Mouse (Mus musculus) kidney, embryonic 16.5 days (tissue): ENCODE data around the gene Rab36. TPM values are rescaled to one million over a fixed set of nuclear protein-coding genes. Genes with fewer than 3 reads are reported as not detected.

Experiments
- ATAC-seq: fragments of 200-750 bp; cut with Nextera tagmentation; 2 replicates; pipeline ENCODE4 v1.8.0; 2017; ENCODE audit warnings: moderate TSS enrichment; ENCODE audit not compliant: low FRiP score, low TSS enrichment
- H3K27ac ChIP-seq: fragments of 300-500 bp; sonication (generic); 2 replicates; pipeline ENCODE4 v1.5.1; 2014; ENCODE audit warnings: low read length
- H3K27me3 ChIP-seq: fragments of 300-500 bp; sonication (generic); 2 replicates; pipeline ENCODE4 v1.6.1; 2014; ENCODE audit warnings: low read length, control low read depth, mixed read lengths; ENCODE audit not compliant: insufficient read depth
- H3K36me3 ChIP-seq: fragments of 300-500 bp; sonication (generic); 2 replicates; pipeline ENCODE4 v1.6.1; 2014; ENCODE audit warnings: low read length, control low read depth, mixed read lengths; ENCODE audit not compliant: insufficient read depth
- H3K4me1 ChIP-seq: fragments of 300-500 bp; sonication (generic); 2 replicates; pipeline ENCODE4 v1.6.1; 2014; ENCODE audit warnings: low read length, control low read depth, mixed read lengths; ENCODE audit not compliant: insufficient read depth
- H3K4me2 ChIP-seq: fragments of 300-500 bp; sonication (generic); replicated peaks from 2 replicates; pipeline ENCODE4 v1.6.1; 2014; ENCODE audit warnings: low read depth, low read length
- H3K4me3 ChIP-seq: fragments of 300-500 bp; sonication (generic); 2 replicates; pipeline ENCODE4 v1.5.1; 2014; ENCODE audit warnings: mild to moderate bottlenecking, low read length
- H3K9ac ChIP-seq: fragments of 300-500 bp; sonication (generic); replicated peaks from 2 replicates; pipeline ENCODE4 v1.6.1; 2014; ENCODE audit warnings: low read length
- H3K9me3 ChIP-seq: fragments of 300-500 bp; sonication (generic); 2 replicates; pipeline ENCODE4 v1.6.1; 2016; ENCODE audit warnings: low read length, control low read depth
- WGBS: fragments of 180-500 bp; shearing (Covaris S2); extraction: QIAGEN DNeasy Blood & Tissue Kit; methylation state at CpG from one replicate; pipeline ENCODE4 v1.1.7; 2014; 5-methylcytosine and 5-hydroxymethylcytosine counted together
- polyA plus RNA-seq: library from polyadenylated mRNA; unstranded; fragments of >200 nt; fragmentation: Nextera tagmentation; extraction: Ambion mirVana; gene quantifications from 2 replicates; pipeline ENCODE4 v1.2.1, GENCODE M21; 2015

The Rab36 gene
- polyA plus RNA-seq, 1 experiment from 2014 or later: 10.9 TPM

DNA sequence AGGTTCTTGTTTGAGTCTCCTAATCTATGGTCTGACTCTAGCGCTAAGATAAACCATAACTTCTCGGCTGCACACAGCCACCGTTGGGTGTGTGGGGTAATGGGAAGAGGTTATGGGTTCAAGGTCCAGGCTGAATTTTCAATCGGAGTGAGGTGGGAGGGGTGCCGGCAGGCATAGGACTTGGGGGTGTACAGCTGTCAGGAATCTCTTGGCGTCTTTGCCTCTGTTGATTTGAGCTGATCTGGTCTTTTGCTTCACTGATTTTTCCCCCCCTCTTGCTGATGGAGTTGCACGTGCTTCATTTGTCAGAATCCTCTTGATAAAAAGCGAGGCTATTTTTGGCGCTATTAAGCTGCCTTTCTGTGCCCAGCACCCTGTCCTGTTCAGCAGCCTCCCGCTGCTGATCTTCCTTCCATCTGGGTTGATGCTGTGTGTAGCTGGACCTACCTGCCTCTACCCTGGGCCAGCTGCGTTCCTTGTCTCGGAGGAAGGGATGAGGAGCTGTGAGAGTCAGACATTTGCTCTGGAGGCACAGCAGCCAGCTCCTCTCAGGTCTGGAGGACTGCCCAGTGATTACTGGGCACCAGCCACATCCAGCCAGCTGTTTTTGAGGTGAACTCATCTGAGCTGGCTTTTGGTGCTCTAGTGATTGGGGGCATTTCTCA lies 26.6 kb downstream of the Rab36 start:
- H3K27ac ChIP-seq: no peak overlapping the region

GRCm38 (mm10) chr10:75065691-75066090 lies 28.8 kb downstream of the Rab36 start:
- Histone ChIP-seq H3K4me2 (no peak overlapping the region), H3K4me1 (peaks cover 57% of the 10 kb centered on the region), H3K27me3 (no peaks in the 10 kb centered on the region), H3K4me3 (no peak overlapping the region), H3K27ac (no peak overlapping the region), H3K36me3 (0 out of 2 replicates have a peak, but pooled peaks cover 3% of the 10 kb centered on the region), H3K9ac (no peak overlapping the region), H3K9me3 (no peaks in the 10 kb centered on the region)
- no peak for ATAC-seq
- 75% methylated on average over 6 of the region's 6 CpGs for WGBS

More for the DNA sequence above, 26.6 kb downstream of the Rab36 start:
- Histone ChIP-seq H3K9me3 (no peaks in the 10 kb centered on the region), H3K4me1 (peaks cover 49% of the 10 kb centered on the region), H3K9ac (no peak overlapping the region), H3K4me2 (peak overlapping the region; percentile 92), H3K27me3 (no peaks in the 10 kb centered on the region), H3K4me3 (peak overlapping the region; percentile 88; the same call in 1 of the 2 replicates), H3K36me3 (0 out of 2 replicates have a peak, but pooled peaks cover 3% of the 10 kb centered on the region)
- 50% methylated on average over 12 of the region's 12 CpGs for WGBS
- ATAC-seq: no peak

- no peak for ATAC-seq
- Histone ChIP-seq H3K36me3 (0 out of 2 replicates have a peak, but pooled peaks cover 3% of the 10 kb centered on the region), H3K4me1 (peaks cover 47% of the 10 kb centered on the region), H3K4me2 (no peak overlapping the region), H3K9me3 (no peaks in the 10 kb centered on the region), H3K9ac (no peak overlapping the region), H3K27me3 (no peaks in the 10 kb centered on the region), H3K4me3 (no peak overlapping the region), H3K27ac (no peak overlapping the region)
These were observed 30.6 kb downstream of the Rab36 start for GRCm38 (mm10) chr10:75067446-75067845.

GRCm38 (mm10) chr10:75068086-75068485 lies 31.2 kb downstream of the Rab36 start:
- H3K4me3 ChIP-seq: no peak overlapping the region

GRCm38 (mm10) chr10:75068624-75069328 lies 31.9 kb downstream of the Rab36 start:
- no peak overlapping the region for H3K9ac ChIP-seq
- H3K9me3 ChIP-seq: no peaks in the 10 kb centered on the region
- 0 out of 2 replicates have a peak, but pooled peaks cover 3% of the 10 kb centered on the region for H3K36me3 ChIP-seq
- peak overlapping the region; percentile 15; the same call in 1 of the 2 replicates for H3K4me2 ChIP-seq
- H3K27ac ChIP-seq: no peak overlapping the region
- 30% methylated on average over 12 of the region's 12 CpGs for WGBS
- H3K27me3 ChIP-seq: no peaks in the 10 kb centered on the region
- peak overlapping the region; percentile 2; the same call in 1 of the 2 replicates for H3K4me3 ChIP-seq
- 0 out of 2 replicates have a peak, but pooled peaks have one; percentile 40 for ATAC-seq
- H3K4me1 ChIP-seq: peaks cover 34% of the 10 kb centered on the region

More at GRCm38 (mm10) chr10:75068086-75068485, 31.2 kb downstream of the Rab36 start:
- Histone ChIP-seq H3K4me1 (peaks cover 41% of the 10 kb centered on the region), H3K36me3 (0 out of 2 replicates have a peak, but pooled peaks cover 3% of the 10 kb centered on the region), H3K9ac (no peak overlapping the region), H3K4me2 (no peak overlapping the region), H3K27me3 (no peaks in the 10 kb centered on the region), H3K27ac (peak overlapping the region; percentile 45; the same call in 1 of the 2 replicates), H3K9me3 (no peaks in the 10 kb centered on the region)
- whole genome bisulfite sequencing: 54% methylated on average over 2 of the region's 2 CpGs
- ATAC-seq: no peak

DNA sequence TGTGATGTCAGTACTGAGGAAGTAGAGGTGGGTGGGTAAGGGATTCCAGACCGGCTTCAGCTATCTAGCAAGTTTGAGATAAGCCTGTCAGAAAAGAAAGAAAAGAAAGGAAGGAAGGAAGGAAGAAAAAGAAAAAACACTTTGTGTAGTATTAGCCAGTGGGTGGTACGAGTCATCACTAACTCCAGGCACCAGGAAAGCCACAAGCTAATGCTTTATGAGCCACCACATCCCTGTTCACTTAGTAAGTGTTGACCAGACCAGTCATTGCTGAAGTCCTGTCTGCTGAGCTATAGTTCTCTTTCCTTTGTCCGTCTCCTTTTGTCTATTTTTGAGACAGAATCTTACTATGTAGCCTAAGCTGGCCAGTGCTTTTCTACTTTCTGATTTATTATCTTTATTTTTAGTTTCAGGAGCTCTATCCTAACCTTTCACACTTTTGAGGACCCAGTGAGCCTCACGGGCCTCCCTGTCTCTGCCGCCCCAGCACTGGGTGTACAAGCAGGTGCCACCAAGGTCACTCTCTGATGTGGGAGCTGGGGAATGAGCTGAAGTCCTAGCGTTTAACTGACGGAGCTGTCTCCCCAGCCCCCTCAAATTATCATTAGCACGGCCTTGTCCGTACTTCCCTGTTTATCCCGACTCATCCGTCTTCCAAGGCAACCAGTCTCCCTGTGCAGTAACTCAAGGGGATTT lies 33.6 kb downstream of the Rab36 start:
- no peak overlapping the region for H3K27ac ChIP-seq
- ATAC-seq: no peak
- H3K27me3 ChIP-seq: no peaks in the 10 kb centered on the region
- no peak overlapping the region for H3K4me3 ChIP-seq
- H3K4me1 ChIP-seq: peaks cover 26% of the 10 kb centered on the region
- H3K4me2 ChIP-seq: no peak overlapping the region
- H3K9ac ChIP-seq: no peak overlapping the region
- H3K36me3 ChIP-seq: 0 out of 2 replicates have a peak, but pooled peaks cover 3% of the 10 kb centered on the region
- WGBS: 46% methylated on average over 11 of the region's 11 CpGs
- H3K9me3 ChIP-seq: no peaks in the 10 kb centered on the region

- no peak overlapping the region for H3K9ac ChIP-seq
- 63% methylated on average over 5 of the region's 5 CpGs for WGBS
- no peaks in the 10 kb centered on the region for H3K36me3 ChIP-seq
- no peak overlapping the region for H3K4me2 ChIP-seq
- H3K27me3 ChIP-seq: no peaks in the 10 kb centered on the region
- no peak for ATAC-seq
- H3K27ac ChIP-seq: no peak overlapping the region
- no peak overlapping the region for H3K4me3 ChIP-seq
- H3K4me1 ChIP-seq: peaks cover 21% of the 10 kb centered on the region; the same call in 1 of the 2 replicates
- no peaks in the 10 kb centered on the region for H3K9me3 ChIP-seq
These were observed 38.8 kb downstream of the Rab36 start for GRCm38 (mm10) chr10:75075665-75076064.

GRCm38 (mm10) chr10:75078174-75079128 lies 41.6 kb downstream of the Rab36 start:
- no peak overlapping the region for H3K4me2 ChIP-seq
- H3K9ac ChIP-seq: no peak overlapping the region
- H3K36me3 ChIP-seq: no peaks in the 10 kb centered on the region
- H3K9me3 ChIP-seq: no peaks in the 10 kb centered on the region
- ATAC-seq: peak; percentile 73
- H3K4me1 ChIP-seq: peaks cover 18% of the 10 kb centered on the region; the same call in 1 of the 2 replicates
- WGBS: 53% methylated on average over 14 of the region's 14 CpGs
- no peak overlapping the region for H3K4me3 ChIP-seq
- H3K27me3 ChIP-seq: no peaks in the 10 kb centered on the region
- H3K27ac ChIP-seq: no peak overlapping the region

- Histone ChIP-seq H3K36me3 (no peaks in the 10 kb centered on the region), H3K9me3 (no peaks in the 10 kb centered on the region), H3K4me1 (no peaks in the 10 kb centered on the region), H3K4me2 (no peak overlapping the region), H3K9ac (no peak overlapping the region), H3K27me3 (no peaks in the 10 kb centered on the region), H3K4me3 (no peak overlapping the region), H3K27ac (no peak overlapping the region)
- ATAC-seq: no peak
- 88% methylated on average over 1 of the region's 1 CpGs for WGBS
These were observed 48.5 kb downstream of the Rab36 start for GRCm38 (mm10) chr10:75085330-75085729.
